Mouse (Mus musculus) hindbrain, embryonic 16.5 days (tissue): ENCODE measurements at regions not wholly inside any gene's neighbourhood (a gene's known extent, or its start where the extent isn't known, plus 50 kb on each side); places are given as distances from the start of the nearest gene placed in this dataset.

Source experiments
- ATAC-seq: fragments of 200-750 bp; cut with Nextera tagmentation; 2 replicates; pipeline ENCODE4 v1.8.0; 2017; ENCODE audit warnings: moderate TSS enrichment, moderate library complexity
- H3K27ac ChIP-seq: fragments of 300-500 bp; sonication (generic); 2 replicates; pipeline ENCODE4 v1.5.1; 2014; ENCODE audit warnings: low read depth, mild to moderate bottlenecking, control low read depth, low read length, moderate library complexity
- H3K27me3 ChIP-seq: fragments of 300-500 bp; sonication (generic); replicated peaks from 2 replicates; pipeline ENCODE4 v1.6.1; 2014; ENCODE audit warnings: low read length; ENCODE audit not compliant: control insufficient read depth, insufficient read depth
- H3K36me3 ChIP-seq: fragments of 300-500 bp; sonication (generic); 2 replicates; pipeline ENCODE4 v1.6.1; 2014; ENCODE audit warnings: mild to moderate bottlenecking, low read length, moderate library complexity, mixed read lengths; ENCODE audit not compliant: control insufficient read depth, insufficient read depth
- H3K4me1 ChIP-seq: fragments of 300-500 bp; sonication (generic); 2 replicates; pipeline ENCODE4 v1.6.1; 2014; ENCODE audit warnings: low read depth, low read length; ENCODE audit not compliant: control insufficient read depth, insufficient read depth
- H3K4me2 ChIP-seq: fragments of 300-500 bp; sonication (generic); 2 replicates; pipeline ENCODE4 v1.6.1; 2014; ENCODE audit warnings: mild to moderate bottlenecking, low read length, control low read depth, moderate library complexity
- H3K4me3 ChIP-seq: fragments of 300-500 bp; sonication (generic); 2 replicates; pipeline ENCODE4 v1.5.1; 2014; ENCODE audit warnings: mild to moderate bottlenecking, low read length, control low read depth, moderate library complexity
- H3K9ac ChIP-seq: fragments of 300-500 bp; sonication (generic); 2 replicates; pipeline ENCODE4 v1.6.1; 2014; ENCODE audit warnings: low read depth, mild to moderate bottlenecking, control low read depth, low read length, moderate library complexity
- H3K9me3 ChIP-seq: fragments of 300-500 bp; sonication (generic); 2 replicates; pipeline ENCODE4 v1.6.1; 2014; ENCODE audit warnings: mild to moderate bottlenecking, low read length, moderate library complexity; ENCODE audit not compliant: control insufficient read depth
- WGBS: fragments of 180-500 bp; shearing (Covaris S2); extraction: QIAGEN DNeasy Blood & Tissue Kit; methylation state at CpG from one replicate; pipeline ENCODE4 v1.1.7; 2014; 5-methylcytosine and 5-hydroxymethylcytosine counted together

- no peak overlapping the region for H3K4me3 ChIP-seq
- H3K36me3 ChIP-seq, result no peaks in the 10 kb centered on the region
- peaks cover 2% of the 10 kb centered on the region; the same call in 1 of the 2 replicates for H3K4me1 ChIP-seq
- H3K27ac ChIP-seq, result no peak overlapping the region
- H3K27me3 ChIP-seq, result no peaks in the 10 kb centered on the region
- no peak overlapping the region for H3K9ac ChIP-seq
- no peak for ATAC-seq
- H3K4me2 ChIP-seq, result no peak overlapping the region
- 61% methylated on average over 2 of the region's 2 CpGs for WGBS
- H3K9me3 ChIP-seq, result no peaks in the 10 kb centered on the region
These were observed 200.7 kb downstream of the Pla2g4a start for GRCm38 (mm10) chr1:149760440-149760839.

GRCm38 (mm10) chr1:149758783-149759132 is 202.3 kb downstream of the Pla2g4a start:
- 0 out of 2 replicates have a peak, but pooled peaks have one; percentile 9 for ATAC-seq
- no peak overlapping the region for H3K4me2 ChIP-seq

DNA sequence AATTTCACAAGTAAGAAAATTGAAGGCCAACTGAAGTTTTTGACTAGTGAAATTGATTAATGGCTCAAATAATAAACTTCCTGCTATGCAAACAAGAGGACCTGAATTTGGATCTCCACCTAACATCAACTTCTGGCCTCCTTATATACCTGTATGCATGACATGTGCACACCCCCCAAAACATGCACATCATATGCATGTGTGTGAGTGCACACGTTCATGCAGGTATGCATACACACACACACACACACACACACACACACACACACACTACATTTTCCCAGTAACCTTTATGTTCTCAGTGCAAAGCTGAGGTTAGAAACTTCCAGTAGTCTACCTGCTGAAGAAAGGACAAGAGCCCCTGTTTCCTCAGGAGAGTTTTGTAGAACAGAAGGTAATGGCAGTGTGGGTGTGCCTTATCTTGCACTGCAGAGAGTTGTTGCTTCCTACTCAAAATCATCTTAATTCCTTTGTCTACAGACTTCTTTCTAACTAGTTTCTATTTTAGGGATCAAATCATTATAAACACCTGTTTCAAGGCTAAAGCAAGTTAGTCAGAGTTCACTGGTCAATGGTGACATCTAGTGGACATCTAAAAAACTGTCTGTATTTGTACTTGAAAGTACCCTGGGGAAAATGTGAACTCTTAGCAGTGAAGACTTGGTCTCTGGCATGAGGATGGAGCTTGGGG is 202.9 kb downstream of the Pla2g4a start:
- Histone ChIP-seq H3K4me2 (no peak overlapping the region), H3K9me3 (no peaks in the 10 kb centered on the region), H3K27me3 (no peaks in the 10 kb centered on the region), H3K4me3 (no peak overlapping the region), H3K36me3 (no peaks in the 10 kb centered on the region), H3K4me1 (peaks cover 2% of the 10 kb centered on the region; the same call in 1 of the 2 replicates), H3K27ac (no peak overlapping the region), H3K9ac (no peak overlapping the region)
- ATAC-seq, result peak; percentile 69
- 93% methylated on average over 1 of the region's 1 CpGs for WGBS

More at GRCm38 (mm10) chr1:149758783-149759132, 202.3 kb downstream of the Pla2g4a start:
- Histone ChIP-seq H3K4me3 (no peak overlapping the region), H3K9ac (no peak overlapping the region), H3K27ac (no peak overlapping the region), H3K9me3 (no peaks in the 10 kb centered on the region), H3K36me3 (no peaks in the 10 kb centered on the region), H3K27me3 (no peaks in the 10 kb centered on the region), H3K4me1 (peaks cover 2% of the 10 kb centered on the region; the same call in 1 of the 2 replicates)
- 93% methylated on average over 2 of the region's 2 CpGs for WGBS

- Histone ChIP-seq H3K9me3 (no peaks in the 10 kb centered on the region), H3K27ac (no peak overlapping the region), H3K4me2 (no peak overlapping the region), H3K4me3 (no peak overlapping the region), H3K9ac (no peak overlapping the region), H3K36me3 (no peaks in the 10 kb centered on the region), H3K27me3 (no peaks in the 10 kb centered on the region), H3K4me1 (peaks cover 2% of the 10 kb centered on the region; the same call in 1 of the 2 replicates)
- no peak; the same call in 1 of the 2 replicates for ATAC-seq
- WGBS, result 47% methylated on average over 7 of the region's 7 CpGs
These were observed 207.6 kb downstream of the Pla2g4a start for GRCm38 (mm10) chr1:149753269-149754060.

- no peak overlapping the region for H3K4me3 ChIP-seq
- no peak overlapping the region for H3K4me2 ChIP-seq
- H3K9ac ChIP-seq, result no peak overlapping the region
- no peaks in the 10 kb centered on the region for H3K9me3 ChIP-seq
- 84% methylated on average over 2 of the region's 2 CpGs for WGBS
- H3K27me3 ChIP-seq, result no peaks in the 10 kb centered on the region
- no peak overlapping the region for H3K27ac ChIP-seq
- ATAC-seq, result no peak
- no peaks in the 10 kb centered on the region for H3K36me3 ChIP-seq
- H3K4me1 ChIP-seq, result no peaks in the 10 kb centered on the region
These were observed 211.7 kb downstream of the Pla2g4a start for GRCm38 (mm10) chr1:149749405-149749804.

GRCm38 (mm10) chr1:149738959-149739358 is 222.1 kb downstream of the Pla2g4a start:
- H3K27ac ChIP-seq, result no peak overlapping the region
- H3K4me1 ChIP-seq, result no peaks in the 10 kb centered on the region
- no peak for ATAC-seq
- no peaks in the 10 kb centered on the region for H3K27me3 ChIP-seq
- H3K9me3 ChIP-seq, result no peaks in the 10 kb centered on the region
- H3K9ac ChIP-seq, result no peak overlapping the region
- H3K4me2 ChIP-seq, result no peak overlapping the region
- no peak overlapping the region for H3K4me3 ChIP-seq
- no peaks in the 10 kb centered on the region for H3K36me3 ChIP-seq
- 72% methylated on average over 3 of the region's 3 CpGs for WGBS

DNA sequence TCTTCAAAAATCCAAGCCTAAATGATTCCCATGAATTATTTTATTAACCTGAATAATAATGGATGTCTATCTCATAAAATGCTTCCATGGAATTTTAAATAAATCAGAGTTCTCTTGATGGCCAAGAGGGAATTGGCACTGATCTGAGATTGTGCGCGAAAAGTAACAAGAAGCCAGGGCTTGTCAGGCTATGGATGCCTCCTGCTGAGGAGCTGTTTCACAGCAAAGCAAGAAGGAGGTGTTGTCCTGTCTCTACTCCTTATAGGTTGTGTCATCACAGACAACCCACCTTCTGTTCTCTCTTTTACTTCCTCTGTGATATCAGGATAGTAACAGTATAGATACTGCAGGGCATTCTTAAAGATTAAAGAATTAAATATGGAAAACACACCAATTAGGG is 226.8 kb downstream of the Pla2g4a start:
- no peak overlapping the region for H3K4me2 ChIP-seq
- no peaks in the 10 kb centered on the region for H3K27me3 ChIP-seq
- no peaks in the 10 kb centered on the region for H3K4me1 ChIP-seq
- no peaks in the 10 kb centered on the region for H3K9me3 ChIP-seq
- no peak overlapping the region for H3K9ac ChIP-seq
- H3K4me3 ChIP-seq, result no peak overlapping the region
- H3K27ac ChIP-seq, result no peak overlapping the region
- H3K36me3 ChIP-seq, result no peaks in the 10 kb centered on the region
- 76% methylated on average over 2 of the region's 2 CpGs for WGBS
- ATAC-seq, result no peak

GRCm38 (mm10) chr1:149715171-149715570 is 245.9 kb downstream of the Pla2g4a start:
- no peak overlapping the region for H3K9ac ChIP-seq
- no peaks in the 10 kb centered on the region for H3K4me1 ChIP-seq
- no peak overlapping the region for H3K4me2 ChIP-seq
- ATAC-seq, result no peak
- H3K36me3 ChIP-seq, result no peaks in the 10 kb centered on the region
- H3K9me3 ChIP-seq, result no peaks in the 10 kb centered on the region
- WGBS, result 87% methylated on average over 1 of the region's 1 CpGs
- H3K27me3 ChIP-seq, result no peaks in the 10 kb centered on the region
- no peak overlapping the region for H3K4me3 ChIP-seq
- H3K27ac ChIP-seq, result no peak overlapping the region

GRCm38 (mm10) chr1:149712330-149712729 is 248.8 kb downstream of the Pla2g4a start:
- Histone ChIP-seq H3K27me3 (no peaks in the 10 kb centered on the region), H3K4me3 (no peak overlapping the region), H3K36me3 (no peaks in the 10 kb centered on the region), H3K9me3 (no peaks in the 10 kb centered on the region), H3K27ac (no peak overlapping the region), H3K9ac (no peak overlapping the region), H3K4me1 (no peaks in the 10 kb centered on the region), H3K4me2 (no peak overlapping the region)
- ATAC-seq, result no peak
- WGBS, result 80% methylated on average over 1 of the region's 1 CpGs
